Mouse (Mus musculus): ENCODE measurements around the gene Manbal. TPM values are rescaled to one million over a fixed set of nuclear protein-coding genes. Genes with fewer than 3 reads are reported as not detected.

Gene Manbal
- total and polyA plus RNA-seq, 3 experiments, result 28.4 to 65.7 TPM; not detected in 1

- Histone ChIP-seq H3K9me3 (replicated peaks; ENCODE audit: insufficient read depth, low read length) (no peaks in the 10 kb centered on the region), H3K4me3 (ENCODE audit: control insufficient read depth in 1 of 2, insufficient read depth in 1 of 2, low read depth in 2 of 2, low read length in 2 of 2) (no peak overlapping the region), H3K27me3 (ENCODE audit: control insufficient read depth in 1 of 2, insufficient read depth in 2 of 2, low read length in 2 of 2) (peaks cover 0 to 2% of the 10 kb centered on the region in 2 experiments; a peak in 1 of 4 replicates), H3K36me3 (ENCODE audit: control insufficient read depth in 1 of 2, insufficient read depth in 2 of 2, low read length in 2 of 2) (no peaks in the 10 kb centered on the region; a peak in 1 of 4 replicates), H3K27ac (ENCODE audit: control insufficient read depth, low read depth, low read length) (no peak overlapping the region), H3K4me1 (ENCODE audit: control insufficient read depth in 1 of 2, insufficient read depth in 2 of 2, low read length in 2 of 2) (peaks cover 0 to 4% of the 10 kb centered on the region in 2 experiments; a peak in 1 of 4 replicates), H3K79me2 (ENCODE audit: control insufficient read depth, insufficient read depth, low read length, poor library complexity) (no peaks in the 10 kb centered on the region), H3K9ac (ENCODE audit: control insufficient read depth, low read depth, low read length, poor library complexity, severe bottlenecking) (no peak overlapping the region)
- peak; percentile 63 for DNase-seq (ENCODE audit: low read depth, low spot score)
- TF ChIP-seq SMC3 (IDR thresholded peaks at IDR 0.05; ENCODE audit: low read depth, low read length) (no peak), MXI1 (IDR thresholded peaks at IDR 0.05; ENCODE audit: low read depth, low read length) (no peak), TBP (IDR thresholded peaks at IDR 0.05; ENCODE audit: low read depth, low read length) (no peak), ZKSCAN1 (IDR thresholded peaks at IDR 0.05; ENCODE audit: low read depth, low read length) (no peak), TAL1 (IDR thresholded peaks at IDR 0.05; ENCODE audit: low read length) (no peak), HCFC1 (IDR thresholded peaks at IDR 0.05; ENCODE audit: low read depth, low read length) (no peak), SIN3A (IDR thresholded peaks at IDR 0.05; ENCODE audit: low read length) (no peak), ELF1 (IDR thresholded peaks at IDR 0.05; ENCODE audit: low read depth, low read length) (no peak)
Measured at GRCm38 (mm10) chr2:157328106-157328505, 39.3 kb upstream of the Manbal start.

- H3K4me1 ChIP-seq (ENCODE audit: control insufficient read depth in 1 of 2, insufficient read depth in 2 of 2, low read length in 2 of 2), result peaks cover 0 to 4% of the 10 kb centered on the region in 2 experiments; a peak in 1 of 4 replicates
- H3K79me2 ChIP-seq (ENCODE audit: control insufficient read depth, insufficient read depth, low read length, poor library complexity), result no peaks in the 10 kb centered on the region
- H3K4me3 ChIP-seq (ENCODE audit: control insufficient read depth in 1 of 2, insufficient read depth in 1 of 2, low read depth in 2 of 2, low read length in 2 of 2), result peak overlapping the region in 1 of 2 experiments; percentile 11; a peak in 1 of 4 replicates
- no peak overlapping the region for H3K9ac ChIP-seq (ENCODE audit: control insufficient read depth, low read depth, low read length, poor library complexity, severe bottlenecking)
- peaks cover 0 to 2% of the 10 kb centered on the region in 2 experiments; a peak in 1 of 4 replicates for H3K27me3 ChIP-seq (ENCODE audit: control insufficient read depth in 1 of 2, insufficient read depth in 2 of 2, low read length in 2 of 2)
- DNase-seq (ENCODE audit: low read depth, low spot score), result no peak
- no peaks in the 10 kb centered on the region; a peak in 1 of 4 replicates for H3K36me3 ChIP-seq (ENCODE audit: control insufficient read depth in 1 of 2, insufficient read depth in 2 of 2, low read length in 2 of 2)
- H3K9me3 ChIP-seq (replicated peaks; ENCODE audit: insufficient read depth, low read length), result no peaks in the 10 kb centered on the region
- no peak overlapping the region for H3K27ac ChIP-seq (ENCODE audit: control insufficient read depth, low read depth, low read length)
- no peak for TF ChIP-seq ETS1 (IDR thresholded peaks at IDR 0.05; ENCODE audit: low read depth, low read length)
- peak; percentile 57; the same call in 1 of the 2 replicates for TF ChIP-seq USF1 (IDR thresholded peaks at IDR 0.05; ENCODE audit: low read depth, low read length)
Measured at GRCm38 (mm10) chr2:157328570-157328969, 38.8 kb upstream of the Manbal start.

- DNase-seq (ENCODE audit: low read depth, low spot score), result no peak
- peaks cover 0 to 4% of the 10 kb centered on the region in 2 experiments; a peak in 1 of 4 replicates for H3K4me1 ChIP-seq (ENCODE audit: control insufficient read depth in 1 of 2, insufficient read depth in 2 of 2, low read length in 2 of 2)
- TF ChIP-seq ETS1 (IDR thresholded peaks at IDR 0.05; ENCODE audit: low read depth, low read length), result no peak
- no peak for TF ChIP-seq MXI1 (IDR thresholded peaks at IDR 0.05; ENCODE audit: low read depth, low read length)
- TF ChIP-seq ZMIZ1 (IDR thresholded peaks at IDR 0.05; ENCODE audit: low read depth, low read length), result no peak
- TF ChIP-seq ZKSCAN1 (IDR thresholded peaks at IDR 0.05; ENCODE audit: low read depth, low read length), result no peak
- H3K79me2 ChIP-seq (ENCODE audit: control insufficient read depth, insufficient read depth, low read length, poor library complexity), result no peaks in the 10 kb centered on the region
- H3K9me3 ChIP-seq (replicated peaks; ENCODE audit: insufficient read depth, low read length), result no peaks in the 10 kb centered on the region
- no peak overlapping the region for H3K4me3 ChIP-seq (ENCODE audit: control insufficient read depth in 1 of 2, insufficient read depth in 1 of 2, low read depth in 2 of 2, low read length in 2 of 2)
- H3K36me3 ChIP-seq (ENCODE audit: control insufficient read depth in 1 of 2, insufficient read depth in 2 of 2, low read length in 2 of 2), result no peaks in the 10 kb centered on the region
- no peak overlapping the region for H3K27ac ChIP-seq (ENCODE audit: control insufficient read depth, low read depth, low read length)
- no peak overlapping the region for H3K9ac ChIP-seq (ENCODE audit: control insufficient read depth, low read depth, low read length, poor library complexity, severe bottlenecking)
- H3K27me3 ChIP-seq (ENCODE audit: control insufficient read depth in 1 of 2, insufficient read depth in 2 of 2, low read length in 2 of 2), result peaks cover 0 to 2% of the 10 kb centered on the region in 2 experiments; a peak in 1 of 4 replicates
Measured at GRCm38 (mm10) chr2:157332059-157332458, 35.3 kb upstream of the Manbal start.

Measured in MEL (cell line).